Mouse (Mus musculus) liver, postnatal 0 days (tissue): Measurements from ENCODE around the gene Tmbim6. TPM values are rescaled to one million over a fixed set of nuclear protein-coding genes. Genes with fewer than 3 reads are reported as not detected.
"Not testable (repeated sequence)": the region's sequence is repeated elsewhere in the genome, so short reads cannot be mapped to it uniquely, and the experiment has no call there.

Experiments
- ATAC-seq: fragments of 200-750 bp; cut with Nextera tagmentation; 2 replicates; pipeline ENCODE4 v1.8.0; 2017; ENCODE audit warnings: mild to moderate bottlenecking, moderate library complexity
- DNase-seq: peaks from one replicate; pipeline ENCODE4 v3.0.0-alpha.2; 2016
- H3K27ac ChIP-seq: fragments of 300-500 bp; sonication (generic); 2 replicates; pipeline ENCODE4 v1.5.1; 2014; ENCODE audit warnings: antibody characterized with exemption, moderate library complexity, mild to moderate bottlenecking, low read depth
- H3K27me3 ChIP-seq: fragments of 300-500 bp; sonication (generic); 2 replicates; pipeline ENCODE4 v1.6.1; 2014; ENCODE audit warnings: low read length, control low read depth, mixed read lengths; ENCODE audit not compliant: insufficient read depth
- H3K36me3 ChIP-seq: fragments of 300-500 bp; sonication (generic); replicated peaks from 2 replicates; pipeline ENCODE4 v1.6.1; 2014; ENCODE audit warnings: mild to moderate bottlenecking, control low read depth, low read length, moderate library complexity, mixed read lengths; ENCODE audit not compliant: insufficient read depth
- H3K4me1 ChIP-seq: fragments of 300-500 bp; sonication (generic); 2 replicates; pipeline ENCODE4 v1.6.1; 2014; ENCODE audit warnings: antibody characterized with exemption, mild to moderate bottlenecking, control low read depth; ENCODE audit not compliant: insufficient read depth
- H3K4me2 ChIP-seq: fragments of 300-500 bp; sonication (generic); 2 replicates; pipeline ENCODE4 v1.6.1; 2014; ENCODE audit warnings: low read depth, mild to moderate bottlenecking, low read length, moderate library complexity, mixed read lengths
- H3K4me3 ChIP-seq: fragments of 300-500 bp; sonication (generic); 2 replicates; pipeline ENCODE4 v1.5.1; 2014; ENCODE audit warnings: low read depth, low read length
- H3K9ac ChIP-seq: fragments of 300-500 bp; sonication (generic); replicated peaks from 2 replicates; pipeline ENCODE4 v1.6.1; 2014; ENCODE audit warnings: mild to moderate bottlenecking, moderate library complexity
- H3K9me3 ChIP-seq: fragments of 300-500 bp; sonication (generic); 2 replicates; pipeline ENCODE4 v1.6.1; 2016; ENCODE audit warnings: mild to moderate bottlenecking, control low read depth, low read length, mixed read lengths
- CTCF ChIP-seq: sonication (generic); IDR thresholded peaks from 2 replicates; pipeline ENCODE4 v1.5.1; 2016; ENCODE audit warnings: antibody characterized with exemption, low read depth
- EP300 ChIP-seq: IDR thresholded peaks from 2 replicates; pipeline ENCODE4 v1.6.1; 2016; ENCODE audit warnings: antibody characterized with exemption, low read depth, mild to moderate bottlenecking
- WGBS: fragments of 180-500 bp; shearing (Covaris S2); extraction: QIAGEN DNeasy Blood & Tissue Kit; methylation state at CpG from one replicate; pipeline ENCODE4 v1.1.7; 2014; ENCODE audit not compliant: insufficient replicate concordance; 5-methylcytosine and 5-hydroxymethylcytosine counted together
- polyA plus RNA-seq: library from polyadenylated mRNA; unstranded; fragments of >200 nt; fragmentation: Nextera tagmentation; extraction: Ambion mirVana; gene quantifications from 2 replicates; pipeline ENCODE4 v1.2.1, GENCODE M21; 2015

Gene Tmbim6
- polyA plus RNA-seq, 1 experiment from 2014 or later = 586 TPM

GRCm38 (mm10) chr15:99438966-99439698 lies 46.5 kb downstream of the Tmbim6 start:
- H3K4me2 ChIP-seq = no peak overlapping the region
- no peak for DNase-seq
- H3K4me3 ChIP-seq = no peak overlapping the region
- TF ChIP-seq CTCF = no peak
- no peak for TF ChIP-seq EP300
- no peak overlapping the region for H3K27ac ChIP-seq
- H3K4me1 ChIP-seq = no peaks in the 10 kb centered on the region; the same call in 1 of the 2 replicates
- no peaks in the 10 kb centered on the region for H3K27me3 ChIP-seq
- no peak overlapping the region for H3K9ac ChIP-seq
- WGBS = 86% methylated on average over 8 of the region's 8 CpGs
- no peaks in the 10 kb centered on the region for H3K36me3 ChIP-seq
- ATAC-seq = no peak
- H3K9me3 ChIP-seq = no peaks in the 10 kb centered on the region

- Histone ChIP-seq H3K4me1 (no peaks in the 10 kb centered on the region; the same call in 1 of the 2 replicates), H3K9ac (no peak overlapping the region), H3K4me2 (no peak overlapping the region), H3K27me3 (no peaks in the 10 kb centered on the region), H3K4me3 (no peak overlapping the region), H3K36me3 (no peaks in the 10 kb centered on the region), H3K27ac (no peak overlapping the region), H3K9me3 (no peaks in the 10 kb centered on the region)
- TF ChIP-seq EP300 = no peak
- TF ChIP-seq CTCF = no peak
- ATAC-seq (no peak), DNase-seq (no peak)
- 52% methylated on average over 2 of the region's 2 CpGs for WGBS
Measured at GRCm38 (mm10) chr15:99440112-99440815, 47.6 kb downstream of the Tmbim6 start.

- Histone ChIP-seq H3K27ac (no peak overlapping the region), H3K4me1 (no peaks in the 10 kb centered on the region; the same call in 1 of the 2 replicates), H3K9me3 (no peaks in the 10 kb centered on the region), H3K4me3 (no peak overlapping the region), H3K36me3 (no peaks in the 10 kb centered on the region), H3K4me2 (no peak overlapping the region), H3K9ac (no peak overlapping the region), H3K27me3 (no peaks in the 10 kb centered on the region)
- no peak for ATAC-seq
- 63% methylated on average over 8 of the region's 8 CpGs for WGBS
- DNase-seq = no peak
- TF ChIP-seq CTCF = no peak
- TF ChIP-seq EP300 = no peak
Measured at GRCm38 (mm10) chr15:99440816-99441457, 48.3 kb downstream of the Tmbim6 start.

GRCm38 (mm10) chr15:99442358-99442757 lies 49.7 kb downstream of the Tmbim6 start:
- WGBS = 70% methylated on average over 7 of the region's 7 CpGs
- Histone ChIP-seq H3K27me3 (no peaks in the 10 kb centered on the region), H3K9ac (no peak overlapping the region), H3K36me3 (no peaks in the 10 kb centered on the region), H3K9me3 (no peaks in the 10 kb centered on the region), H3K4me2 (no peak overlapping the region), H3K4me3 (no peak overlapping the region), H3K4me1 (no peaks in the 10 kb centered on the region; the same call in 1 of the 2 replicates), H3K27ac (no peak overlapping the region)
- ATAC-seq = no peak
- no peak for TF ChIP-seq CTCF
- TF ChIP-seq EP300 = no peak
- no peak for DNase-seq

- H3K9me3 ChIP-seq = no peaks in the 10 kb centered on the region
- no peaks in the 10 kb centered on the region for H3K36me3 ChIP-seq
- no peak for TF ChIP-seq EP300
- no peak for TF ChIP-seq CTCF
- H3K27me3 ChIP-seq = no peaks in the 10 kb centered on the region
- H3K27ac ChIP-seq = no peak overlapping the region
- peaks cover 15% of the 10 kb centered on the region for H3K4me1 ChIP-seq
- H3K9ac ChIP-seq = no peak overlapping the region
- 62% methylated on average over 6 of the region's 6 CpGs for WGBS
- DNase-seq = no peak
- no peak for ATAC-seq
- H3K4me2 ChIP-seq = no peak overlapping the region
- H3K4me3 ChIP-seq = no peak overlapping the region
Measured at GRCm38 (mm10) chr15:99445567-99445966, 52.9 kb downstream of the Tmbim6 start.

- H3K4me2 ChIP-seq, H3K9me3 ChIP-seq, H3K27ac ChIP-seq, H3K4me3 ChIP-seq, DNase-seq, H3K27me3 ChIP-seq, H3K9ac ChIP-seq, H3K36me3 ChIP-seq, ATAC-seq: not testable (repeated sequence)
- peaks cover 15% of the 10 kb centered on the region for H3K4me1 ChIP-seq
- WGBS = 83% methylated on average over 10 of the region's 10 CpGs
Measured at GRCm38 (mm10) chr15:99446136-99446535, 53.5 kb downstream of the Tmbim6 start.
